8 mouse cellular contexts compared by ENCODE assay signal in the genomic region with DNA sequence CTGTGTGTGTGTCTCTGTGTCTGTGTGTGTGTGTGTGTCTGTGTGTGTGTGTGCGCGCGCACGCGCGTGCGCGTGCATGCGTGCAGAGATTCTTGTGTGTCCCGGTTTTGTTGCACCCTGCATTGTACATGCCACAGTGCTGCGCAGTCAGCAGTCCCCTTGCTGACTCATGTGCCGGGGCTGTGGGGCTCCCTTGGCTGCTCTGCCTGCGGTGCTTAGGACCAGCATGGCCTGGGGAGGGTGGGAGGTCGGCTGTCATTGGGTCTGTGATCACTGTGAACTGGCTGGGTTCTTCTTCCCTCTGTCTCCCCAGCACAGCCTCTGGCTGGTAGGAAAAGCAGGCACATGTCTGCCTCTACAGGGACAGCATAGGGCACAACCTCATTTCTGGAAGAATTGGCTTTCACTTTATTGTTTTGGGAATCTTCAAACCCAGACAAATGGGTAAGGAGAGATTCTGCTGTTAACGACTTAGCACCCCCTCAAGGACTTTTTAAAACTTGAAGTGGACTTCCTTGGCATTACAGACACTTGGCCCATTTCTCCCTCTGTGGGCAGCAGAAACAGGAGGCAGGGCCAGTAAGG. TPM values are rescaled to one million over a fixed set of nuclear protein-coding genes. Genes with fewer than 3 reads are reported as not detected.
DNase-seq lines count a peak whose midpoint lies in the region; TF ChIP-seq lines count a peak whose summit lies in the region.

No protein-coding gene starts in this region.

- H3K36me3 ChIP-seq in heart, embryonic 10.5 days = 0 out of 2 replicates have a peak, but pooled peaks cover 3% of the 10 kb centered on the region
- H3K36me3 ChIP-seq in small intestine, adult 2 months (ENCODE audit: control insufficient read depth, insufficient read depth, low read length) = no peaks in the 10 kb centered on the region

- no peaks in the 10 kb centered on the region for H3K27me3 ChIP-seq in heart, embryonic 10.5 days (ENCODE audit: insufficient read depth, poor library complexity, severe bottlenecking)
- no peaks in the 10 kb centered on the region for H3K27me3 ChIP-seq in small intestine, adult 2 months (ENCODE audit: control insufficient read depth, insufficient read depth, low read length)

- TF ChIP-seq CTCF in bone marrow macrophage, adult 2 months (IDR thresholded peaks at IDR 0.05; ENCODE audit: low read depth, low read length) = no peak
- no peak for TF ChIP-seq CTCF in small intestine, adult 2 months (IDR thresholded peaks at IDR 0.05; ENCODE audit: extremely low read depth, insufficient read length, insufficient replicate concordance, low read depth, low read length)

- peak; percentile 13 for DNase-seq in ovary, postnatal 36 days (ENCODE audit: low spot score)
- DNase-seq in ovary, postnatal 14 days (ENCODE audit: low spot score) = no peak
- DNase-seq in heart, embryonic 10.5 days (ENCODE audit: low spot score) = no peak
- peak; percentile 52 for DNase-seq in kidney, adult 9 months
- DNase-seq in lung, postnatal 10 days = peak; percentile 43
- no peak for DNase-seq in cerebellum, adult 9-10 months

- peaks cover 10% of the 10 kb centered on the region for H3K4me1 ChIP-seq in bone marrow macrophage, adult 2 months (ENCODE audit: control insufficient read depth, insufficient read depth, low read length)
- H3K4me1 ChIP-seq in heart, embryonic 10.5 days = peaks cover 74% of the 10 kb centered on the region
- H3K4me1 ChIP-seq in small intestine, adult 2 months (ENCODE audit: control insufficient read depth, insufficient read depth, insufficient read length, low read length) = peaks cover 25% of the 10 kb centered on the region; the same call in 1 of the 2 replicates

- WGBS in heart, embryonic 10.5 days = 61% methylated on average over 15 of the region's 15 CpGs
- WGBS in small intestine, adult 2 months = 68% methylated on average over 15 of the region's 15 CpGs

- peak overlapping the region; percentile 84 for H3K27ac ChIP-seq in bone marrow macrophage, adult 2 months (ENCODE audit: insufficient read depth, low read depth, low read length)
- H3K27ac ChIP-seq in heart, embryonic 10.5 days = peak overlapping the region; percentile 89
- H3K27ac ChIP-seq in small intestine, adult 2 months (ENCODE audit: insufficient read depth, low read depth, low read length) = peak overlapping the region; percentile 73

- H3K9me3 ChIP-seq in heart, embryonic 10.5 days = no peaks in the 10 kb centered on the region

- no peak for TF ChIP-seq POLR2A in bone marrow macrophage, adult 2 months (IDR thresholded peaks at IDR 0.05; ENCODE audit: borderline replicate concordance, low read depth, low read length)
- TF ChIP-seq POLR2A in small intestine, adult 2 months (IDR thresholded peaks at IDR 0.05; ENCODE audit: low read depth, low read length) = no peak

- peak overlapping the region; percentile 59 for H3K4me3 ChIP-seq in bone marrow macrophage, adult 2 months (ENCODE audit: insufficient read depth, low read length)
- peak overlapping the region; percentile 40 for H3K4me3 ChIP-seq in heart, embryonic 10.5 days
- peak overlapping the region; percentile 49 for H3K4me3 ChIP-seq in small intestine, adult 2 months (ENCODE audit: low read depth, low read length)

RNA-seq across cellular contexts. Expression of gene Bach2, which starts 11.2 kb away (rescaled TPM):
- 0.39 and 1.4 TPM in 2 replicates for polyA plus RNA-seq in bone marrow macrophage, adult 2 months (2012; ENCODE audit: insufficient read depth, insufficient read length, missing spikeins)
- polyA plus RNA-seq in heart, embryonic 10.5 days (2016; fragmentation: Nextera tagmentation; extraction: Ambion mirVana) = 7.7 and 8.8 TPM in 2 replicates
- polyA plus RNA-seq in small intestine, adult 2 months (2012; rRNA removed) = 0.50 and 3.5 TPM in 2 replicates

Comparison
In these comparisons a context has a peak if more than half of its experiments do, and no peak if none do; other contexts are left out.
1. DNase-seq: peak in ovary, postnatal 36 days (single experiment), kidney, adult 9 months (single experiment) and lung, postnatal 10 days (single experiment); none in ovary, postnatal 14 days (single experiment), heart, embryonic 10.5 days (single experiment) and cerebellum, adult 9-10 months (single experiment).
2. Peak in every context shown above with its lines, with median percentiles within 50 percentile points of each other: H3K27ac ChIP-seq and H3K4me3 ChIP-seq.